Mouse (Mus musculus) stomach, embryonic 14.5 days (tissue): ENCODE results near the gene Dnal4. TPM values are rescaled to one million over a fixed set of nuclear protein-coding genes. Genes with fewer than 3 reads are reported as not detected.

ENCODE experiments used
- ATAC-seq: fragments of 200-750 bp; cut with Nextera tagmentation; 2 replicates; pipeline ENCODE4 v1.8.0; 2017; ENCODE audit warnings: low read depth, moderate TSS enrichment; ENCODE audit not compliant: insufficient number of reproducible peaks, insufficient read depth, low FRiP score
- H3K27ac ChIP-seq: fragments of 300-500 bp; sonication (generic); 2 replicates; pipeline ENCODE4 v1.5.1; 2014; ENCODE audit warnings: mild to moderate bottlenecking, low read length, moderate library complexity, mixed read lengths
- H3K27me3 ChIP-seq: fragments of 300-500 bp; sonication (generic); 2 replicates; pipeline ENCODE4 v1.6.1; 2014; ENCODE audit warnings: low read length, control low read depth, mixed read lengths; ENCODE audit not compliant: control insufficient read depth, insufficient read depth
- H3K36me3 ChIP-seq: fragments of 300-500 bp; sonication (generic); 2 replicates; pipeline ENCODE4 v1.6.1; 2014; ENCODE audit warnings: mild to moderate bottlenecking, control low read depth, low read length, moderate library complexity, mixed read lengths; ENCODE audit not compliant: control insufficient read depth, insufficient read depth
- H3K4me1 ChIP-seq: fragments of 300-500 bp; sonication (generic); 2 replicates; pipeline ENCODE4 v1.6.1; 2014; ENCODE audit warnings: low read length, control low read depth, mixed read lengths; ENCODE audit not compliant: control insufficient read depth, insufficient read depth
- H3K4me2 ChIP-seq: fragments of 300-500 bp; sonication (generic); replicated peaks from 2 replicates; pipeline ENCODE4 v1.6.1; 2014; ENCODE audit warnings: low read depth, low read length, control low read depth
- H3K4me3 ChIP-seq: fragments of 300-500 bp; sonication (generic); 2 replicates; pipeline ENCODE4 v1.5.1; 2014; ENCODE audit warnings: low read depth, low read length, control low read depth
- H3K9ac ChIP-seq: fragments of 300-500 bp; sonication (generic); replicated peaks from 2 replicates; pipeline ENCODE4 v1.6.1; 2014; ENCODE audit warnings: low read depth, mild to moderate bottlenecking, control low read depth, low read length, moderate library complexity, mixed read lengths
- H3K9me3 ChIP-seq: fragments of 300-500 bp; sonication (generic); 2 replicates; pipeline ENCODE4 v1.6.1; 2016; ENCODE audit warnings: low read depth, low read length, control low read depth; ENCODE audit not compliant: control insufficient read depth
- WGBS: fragments of 180-500 bp; shearing (Covaris S2); extraction: QIAGEN DNeasy Blood & Tissue Kit; methylation state at CpG from one replicate; pipeline ENCODE4 v1.1.7; 2014; 5-methylcytosine and 5-hydroxymethylcytosine counted together
- polyA plus RNA-seq: library from polyadenylated mRNA; unstranded; fragments of >200 nt; fragmentation: Nextera tagmentation; extraction: Ambion mirVana; gene quantifications from 2 replicates; pipeline ENCODE4 v1.2.1, GENCODE M21; 2014

The Dnal4 gene
- polyA plus RNA-seq, 1 experiment from 2014 or later = 60.7 TPM

DNA sequence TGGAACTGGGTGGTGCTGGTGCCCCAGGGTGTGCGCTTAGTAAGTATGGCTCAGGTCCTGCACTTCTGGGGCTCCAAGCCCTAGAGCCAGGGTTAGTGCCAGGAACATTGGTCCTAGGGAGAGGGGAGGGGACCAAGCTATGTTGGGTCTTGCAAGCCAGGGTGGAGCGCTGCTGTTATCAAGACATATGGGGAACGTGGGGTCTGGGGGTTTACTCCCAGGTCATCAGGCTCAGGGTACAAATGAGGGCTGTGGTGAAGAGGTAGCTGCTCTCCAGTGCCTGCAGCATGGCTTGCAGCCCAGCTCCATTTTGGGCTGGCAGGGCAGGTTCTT is 24.3 kb downstream of the Dnal4 start:
- WGBS = 89% methylated on average over 3 of the region's 3 CpGs
- no peaks in the 10 kb centered on the region for H3K9me3 ChIP-seq
- H3K4me3 ChIP-seq = no peak overlapping the region
- no peaks in the 10 kb centered on the region for H3K4me1 ChIP-seq
- no peak overlapping the region for H3K4me2 ChIP-seq
- no peak overlapping the region for H3K27ac ChIP-seq
- no peaks in the 10 kb centered on the region for H3K27me3 ChIP-seq
- no peak for ATAC-seq
- H3K36me3 ChIP-seq = no peaks in the 10 kb centered on the region
- H3K9ac ChIP-seq = no peak overlapping the region

DNA sequence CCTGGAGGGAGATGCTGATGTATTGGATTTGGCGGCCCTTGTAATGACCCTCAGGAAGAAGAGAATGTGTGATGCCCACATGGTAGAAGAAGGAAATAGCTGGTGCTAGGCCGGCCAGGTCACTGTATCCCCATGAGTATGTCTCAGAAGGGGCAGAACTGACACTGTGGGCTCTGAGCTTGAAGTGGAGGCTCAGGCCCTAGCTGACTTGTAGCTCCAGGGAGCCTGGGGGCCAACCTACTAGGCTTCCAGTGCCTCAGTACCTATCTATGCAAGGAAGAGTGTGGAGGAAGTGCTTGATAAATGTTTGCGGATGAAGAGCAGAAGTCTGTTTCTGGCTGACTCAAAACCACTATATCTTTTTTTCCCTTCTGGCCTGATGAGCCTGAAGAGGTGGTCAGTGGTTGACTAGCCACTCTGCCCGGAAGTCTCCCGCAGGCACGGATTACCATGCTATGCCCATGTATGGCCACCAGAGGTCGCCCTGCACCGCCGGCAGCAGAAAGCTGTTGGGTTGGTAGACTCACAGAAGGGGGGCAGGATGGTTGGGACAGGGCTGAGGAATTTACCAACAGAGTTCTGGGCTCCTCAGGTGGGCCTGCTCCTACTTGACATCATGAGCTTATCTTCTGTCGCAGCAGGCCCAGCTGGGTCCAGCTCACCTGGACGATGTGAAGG is 24.8 kb downstream of the Dnal4 start:
- Histone ChIP-seq H3K27ac (no peak overlapping the region), H3K4me3 (no peak overlapping the region), H3K36me3 (no peaks in the 10 kb centered on the region), H3K4me1 (no peaks in the 10 kb centered on the region), H3K9ac (no peak overlapping the region), H3K4me2 (no peak overlapping the region), H3K9me3 (no peaks in the 10 kb centered on the region), H3K27me3 (no peaks in the 10 kb centered on the region)
- ATAC-seq = peak; percentile 57; the same call in 1 of the 2 replicates
- 21% methylated on average over 11 of the region's 11 CpGs for WGBS

- Histone ChIP-seq H3K4me3 (no peak overlapping the region), H3K27me3 (no peaks in the 10 kb centered on the region), H3K4me2 (no peak overlapping the region), H3K4me1 (no peaks in the 10 kb centered on the region), H3K9me3 (no peaks in the 10 kb centered on the region), H3K9ac (no peak overlapping the region), H3K36me3 (no peaks in the 10 kb centered on the region), H3K27ac (no peak overlapping the region)
- no peak for ATAC-seq
- 77% methylated on average over 17 of the region's 17 CpGs for WGBS
Measured at GRCm38 (mm10) chr15:79751772-79752171, 25.9 kb downstream of the Dnal4 start.

DNA sequence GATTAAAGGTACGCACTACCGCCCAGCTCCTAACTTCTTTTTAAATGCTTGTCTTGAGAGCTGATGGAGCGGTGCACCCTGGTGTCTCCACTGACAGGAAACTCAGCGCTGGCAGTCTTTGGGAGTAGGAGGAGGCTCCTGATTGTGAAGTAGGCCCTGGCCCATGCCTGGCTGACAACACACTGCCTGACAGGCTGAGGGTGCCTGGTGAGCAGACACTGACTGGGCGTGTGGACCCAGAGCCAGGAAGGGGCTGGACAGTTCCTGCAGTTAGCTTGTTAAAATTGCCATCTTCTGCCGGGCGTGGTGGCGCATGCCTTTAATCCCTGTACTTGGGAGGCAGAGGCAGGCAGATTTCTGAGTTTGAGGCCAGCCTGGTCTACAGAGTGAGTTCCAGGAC is 27.4 kb downstream of the Dnal4 start:
- H3K9ac ChIP-seq = no peak overlapping the region
- no peaks in the 10 kb centered on the region for H3K27me3 ChIP-seq
- no peak overlapping the region for H3K27ac ChIP-seq
- no peak overlapping the region for H3K4me2 ChIP-seq
- no peaks in the 10 kb centered on the region for H3K9me3 ChIP-seq
- H3K4me3 ChIP-seq = no peak overlapping the region
- H3K36me3 ChIP-seq = no peaks in the 10 kb centered on the region
- ATAC-seq = no peak
- 88% methylated on average over 8 of the region's 8 CpGs for WGBS
- no peaks in the 10 kb centered on the region for H3K4me1 ChIP-seq

- no peaks in the 10 kb centered on the region for H3K4me1 ChIP-seq
- H3K9me3 ChIP-seq = no peaks in the 10 kb centered on the region
- no peaks in the 10 kb centered on the region for H3K27me3 ChIP-seq
- no peak overlapping the region for H3K27ac ChIP-seq
- H3K4me3 ChIP-seq = no peak overlapping the region
- H3K9ac ChIP-seq = no peak overlapping the region
- ATAC-seq = no peak
- H3K36me3 ChIP-seq = no peaks in the 10 kb centered on the region
- 88% methylated on average over 7 of the region's 7 CpGs for WGBS
- no peak overlapping the region for H3K4me2 ChIP-seq
Measured at GRCm38 (mm10) chr15:79749162-79749561, 28.5 kb downstream of the Dnal4 start.

DNA sequence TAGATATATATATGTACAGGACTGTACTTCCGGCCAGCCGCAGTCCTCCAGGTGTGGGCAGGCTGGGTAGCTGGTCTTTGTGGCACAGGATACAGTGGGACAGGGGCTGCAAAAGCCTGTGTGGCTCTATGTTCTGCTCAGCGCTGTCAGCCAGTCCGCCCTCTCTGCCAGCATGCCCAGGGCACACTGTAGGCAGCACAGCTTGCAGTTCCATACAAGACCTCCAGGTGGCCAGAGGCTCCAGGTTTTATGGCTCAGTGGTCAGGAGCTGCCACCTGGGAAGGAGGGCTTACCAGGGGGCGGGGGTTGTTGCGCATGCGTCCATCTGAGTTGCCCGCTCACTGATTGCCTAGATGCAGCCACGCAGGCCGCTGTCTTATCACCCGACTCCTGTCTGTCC is 29.7 kb downstream of the Dnal4 start:
- ATAC-seq = no peak
- H3K27ac ChIP-seq = no peak overlapping the region
- WGBS = 45% methylated on average over 11 of the region's 11 CpGs
- H3K9me3 ChIP-seq = no peaks in the 10 kb centered on the region
- no peaks in the 10 kb centered on the region for H3K27me3 ChIP-seq
- no peaks in the 10 kb centered on the region for H3K4me1 ChIP-seq
- no peak overlapping the region for H3K9ac ChIP-seq
- no peak overlapping the region for H3K4me3 ChIP-seq
- H3K36me3 ChIP-seq = no peaks in the 10 kb centered on the region
- no peak overlapping the region for H3K4me2 ChIP-seq

DNA sequence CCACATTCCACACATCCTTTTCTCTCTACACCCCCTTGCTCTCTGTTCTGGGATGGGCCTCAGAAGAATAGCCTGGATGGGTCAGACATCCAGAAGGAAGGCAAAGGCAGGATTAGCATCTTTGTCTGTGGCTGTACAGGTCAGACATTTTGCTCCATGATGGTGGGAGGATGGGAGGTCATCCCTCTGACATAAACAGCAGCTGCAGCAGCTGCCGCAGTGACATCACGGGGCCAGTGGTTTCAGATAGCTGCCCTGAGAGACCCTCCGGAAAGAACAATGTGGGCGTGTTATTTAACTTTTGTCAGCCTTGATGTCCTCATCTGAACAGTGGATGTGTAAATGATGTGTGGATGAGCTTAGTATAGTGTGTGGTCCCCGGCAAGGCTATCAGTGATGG is 31.8 kb downstream of the Dnal4 start:
- Histone ChIP-seq H3K9me3 (no peaks in the 10 kb centered on the region), H3K9ac (no peak overlapping the region), H3K4me2 (no peak overlapping the region), H3K27me3 (no peaks in the 10 kb centered on the region), H3K36me3 (no peaks in the 10 kb centered on the region), H3K4me1 (peaks cover 7% of the 10 kb centered on the region), H3K4me3 (no peak overlapping the region), H3K27ac (no peak overlapping the region)
- no peak for ATAC-seq
- 85% methylated on average over 5 of the region's 5 CpGs for WGBS

DNA sequence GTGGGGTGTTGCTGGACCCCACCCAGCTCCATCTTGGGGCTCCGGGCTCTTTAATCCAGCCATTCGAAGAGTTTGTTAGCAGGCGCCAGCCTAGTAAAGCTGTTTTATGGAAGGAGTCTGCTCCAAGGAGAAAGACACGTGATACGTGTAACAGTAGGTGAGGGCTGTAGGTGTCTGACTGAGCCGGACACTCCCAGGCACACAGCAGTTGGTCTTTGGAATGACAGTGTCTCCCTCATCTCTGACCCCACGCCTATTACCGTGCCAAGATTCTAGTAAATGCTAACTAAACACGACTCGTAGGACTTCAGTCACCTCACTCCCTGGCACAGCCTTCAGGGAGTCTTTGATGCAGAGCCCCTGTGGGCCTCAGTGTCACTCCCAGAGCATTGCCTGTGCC is 32.3 kb downstream of the Dnal4 start:
- Histone ChIP-seq H3K27ac (no peak overlapping the region), H3K9ac (no peak overlapping the region), H3K4me3 (no peak overlapping the region), H3K36me3 (no peaks in the 10 kb centered on the region), H3K4me2 (no peak overlapping the region), H3K27me3 (no peaks in the 10 kb centered on the region), H3K9me3 (no peaks in the 10 kb centered on the region), H3K4me1 (peaks cover 11% of the 10 kb centered on the region)
- ATAC-seq = no peak
- WGBS = 86% methylated on average over 10 of the region's 10 CpGs

DNA sequence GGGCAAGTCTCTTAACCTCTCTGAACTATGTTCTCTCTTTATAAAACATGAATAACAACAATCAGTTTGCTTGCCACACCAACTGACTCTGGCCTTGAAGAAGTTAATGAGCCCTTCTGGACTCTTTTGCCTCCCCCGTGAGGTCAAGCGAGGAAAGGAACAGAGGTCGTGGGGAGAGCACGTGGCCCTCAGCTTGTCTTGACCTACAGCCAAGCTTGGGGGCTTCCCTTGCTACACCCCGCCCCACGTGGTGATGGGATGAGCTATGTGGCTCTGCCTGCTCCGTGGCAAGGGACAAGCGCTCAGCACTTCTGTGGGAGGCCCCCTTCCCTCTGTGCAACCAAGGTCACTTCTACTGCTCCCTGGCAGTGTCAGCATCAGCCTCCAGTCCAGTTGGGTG is 32.9 kb downstream of the Dnal4 start:
- Histone ChIP-seq H3K4me1 (peaks cover 13% of the 10 kb centered on the region), H3K4me3 (no peak overlapping the region), H3K9ac (no peak overlapping the region), H3K4me2 (no peak overlapping the region), H3K36me3 (no peaks in the 10 kb centered on the region), H3K27ac (no peak overlapping the region), H3K27me3 (no peaks in the 10 kb centered on the region), H3K9me3 (no peaks in the 10 kb centered on the region)
- no peak for ATAC-seq
- 78% methylated on average over 8 of the region's 8 CpGs for WGBS
